Mouse (Mus musculus) left cerebral cortex, adult 18-20 months (tissue): Measurements from ENCODE around the gene Tmem38b. TPM values are rescaled to one million over a fixed set of nuclear protein-coding genes. Genes with fewer than 3 reads are reported as not detected.
A peak's percentile ranks its signal among the peaks of the same experiment; 100 is the strongest.
"Not testable (repeated sequence)": the region's sequence is repeated elsewhere in the genome, so short reads cannot be mapped to it uniquely, and the experiment has no call there.

Experiments
- DNase-seq, 2 experiments: peaks; one replicate each; pipeline ENCODE4 v3.0.0; 2021 to 2022; ENCODE audit warnings: low spot score in 2 of 2, mixed read lengths in 1 of 2
- long read RNA-seq, 2 experiments: library from polyadenylated mRNA; stranded (forward); transcript quantifications; one replicate each; pipeline ENCODE4 v2.0.0; 2021
- total RNA-seq, 2 experiments: library from RNA; stranded (reverse); gene quantifications; 2 replicates each; pipeline ENCODE4 v1.2.3; 2021

Gene Tmem38b
- total RNA-seq = 10 to 100 TPM; 10.3 to 14.5 TPM
- long read RNA-seq, experiment 1, transcript Tmem38b-201 (6 exons, 2,862 nt) = major isoform, 13 of 14 reads
- long read RNA-seq, experiment 1, partial matches to known transcripts = 0 of 14 reads
- long read RNA-seq, experiment 1, other reads (novel, unspliced or antisense) = 1 of 14 reads
- long read RNA-seq, experiment 2, transcript Tmem38b-201 (6 exons, 2,862 nt) = major isoform, 8 of 10 reads
- long read RNA-seq, experiment 2, partial matches to known transcripts = 2 of 10 reads
- long read RNA-seq, experiment 2, other reads (novel, unspliced or antisense) = 0 of 10 reads

GRCm38 (mm10) chr4:53825821-53826605, at the start of gene Tmem38b:
Gene Tmem38b, plus strand, starts transcription at chr4:53826045.
- peak; percentile 70 to 76 for DNase-seq

GRCm38 (mm10) chr4:53781396-53781795, 44.4 kb upstream of the Tmem38b start:
- DNase-seq = no peak

GRCm38 (mm10) chr4:53782216-53783070, 43.4 kb upstream of the Tmem38b start:
- no peak for DNase-seq

- DNase-seq = no peak
Measured at GRCm38 (mm10) chr4:53785746-53786398, 40.0 kb upstream of the Tmem38b start.

- DNase-seq = no peak
Measured at GRCm38 (mm10) chr4:53786851-53787250, 39.0 kb upstream of the Tmem38b start.

GRCm38 (mm10) chr4:53789346-53789745, 36.5 kb upstream of the Tmem38b start:
- no peak for DNase-seq

GRCm38 (mm10) chr4:53794257-53794966, 31.4 kb upstream of the Tmem38b start:
- DNase-seq = no peak

- no peak for DNase-seq
Measured at GRCm38 (mm10) chr4:53795086-53795485, 30.8 kb upstream of the Tmem38b start.

GRCm38 (mm10) chr4:53795706-53796105, 30.1 kb upstream of the Tmem38b start:
- DNase-seq = no peak

GRCm38 (mm10) chr4:53796865-53797772, 28.7 kb upstream of the Tmem38b start:
- DNase-seq = no peak

- no peak for DNase-seq
Measured at GRCm38 (mm10) chr4:53798896-53799676, 26.8 kb upstream of the Tmem38b start.

GRCm38 (mm10) chr4:53799753-53800152, 26.1 kb upstream of the Tmem38b start:
- DNase-seq = no peak

GRCm38 (mm10) chr4:53803674-53804073, 22.2 kb upstream of the Tmem38b start:
- not testable (repeated sequence) for DNase-seq

GRCm38 (mm10) chr4:53806428-53806827, 19.4 kb upstream of the Tmem38b start:
- DNase-seq = peak in 1 of 2 experiments; percentile 8

GRCm38 (mm10) chr4:53818320-53818719, 7.5 kb upstream of the Tmem38b start:
- no peak for DNase-seq

- no peak for DNase-seq
Measured at GRCm38 (mm10) chr4:53823697-53824096, 2.1 kb upstream of the Tmem38b start.

- DNase-seq = no peak
Measured at GRCm38 (mm10) chr4:53824831-53825230, 1.0 kb upstream of the Tmem38b start.

- no peak for DNase-seq
Measured at GRCm38 (mm10) chr4:53826641-53827248, 900 bp downstream of the Tmem38b start.
